10 mouse cellular contexts compared by ENCODE assay signal in the genomic region with DNA sequence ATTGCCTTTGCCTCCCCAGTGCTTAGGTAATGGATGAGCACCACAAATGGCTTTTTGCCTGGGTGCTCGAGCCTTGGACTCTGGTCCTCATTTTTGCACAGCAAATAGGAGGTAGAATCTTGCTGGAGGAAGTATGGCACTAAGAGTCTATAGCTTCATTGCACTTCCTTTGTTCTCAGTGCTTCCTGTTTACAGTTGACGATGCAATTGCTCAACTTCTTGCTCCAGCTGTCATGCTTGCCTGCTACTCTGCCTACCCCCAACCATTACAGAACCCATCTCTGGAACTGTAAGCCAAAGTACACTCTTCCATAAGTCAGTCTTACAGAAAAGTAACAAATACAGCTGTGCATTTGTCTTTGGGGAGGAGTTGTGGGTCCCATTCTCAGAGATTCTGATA.
"Had no signal": no experiment of that assay in that cellular context is flagged by ENCODE, and none has a peak within 500 bp of the region (broad histone marks: within the 10 kb centered on the region; RNA-seq: fewer than 3 reads in every experiment).

No protein-coding gene starts in this region.

- H3K27me3 ChIP-seq: liver, embryonic 15.5 days; neural tube, embryonic 15.5 days had no signal

- H3K4me1 ChIP-seq: limb, embryonic 10.5 days; liver, embryonic 15.5 days; neural tube, embryonic 15.5 days had no signal

- H3K4me3 ChIP-seq: limb, embryonic 10.5 days; liver, embryonic 15.5 days; myocyte; neural tube, embryonic 15.5 days had no signal

- H3K36me3 ChIP-seq: limb, embryonic 10.5 days; liver, embryonic 15.5 days; neural tube, embryonic 15.5 days had no signal

- H3K4me2 ChIP-seq: liver, embryonic 15.5 days; neural tube, embryonic 15.5 days had no signal

- DNase-seq: kidney, adult 11 months; kidney, postnatal 14 days; midbrain, embryonic 14.5 days; thymus, postnatal 14 days had no signal

- H3K9ac ChIP-seq: liver, embryonic 15.5 days; neural tube, embryonic 15.5 days had no signal

- H3K9me3 ChIP-seq: limb, embryonic 10.5 days; liver, embryonic 15.5 days; neural tube, embryonic 15.5 days had no signal

- H3K27ac ChIP-seq: limb, embryonic 10.5 days; liver, embryonic 15.5 days; macrophage; neural tube, embryonic 15.5 days; stomach, postnatal 0 days had no signal
